Mouse (Mus musculus) brain, embryonic 14.5 days (tissue): ENCODE measurements around the gene Lrrc36. TPM values are rescaled to one million over a fixed set of nuclear protein-coding genes. Genes with fewer than 3 reads are reported as not detected.

Source experiments
- DNase-seq: peaks from one replicate; pipeline ENCODE4 v3.0.0-alpha.2; 2011; ENCODE audit warnings: low read depth
- CTCF ChIP-seq: fragments of 200-500 bp; IDR thresholded peaks from 2 replicates; pipeline ENCODE4 v1.5.1; 2012; ENCODE audit warnings: inconsistent platforms, mild to moderate bottlenecking, moderate library complexity, borderline replicate concordance; ENCODE audit not compliant: insufficient read depth, insufficient read length; ENCODE audit errors: extremely low read depth
- POLR2A ChIP-seq: fragments of 200-500 bp; IDR thresholded peaks from 2 replicates; pipeline ENCODE4 v1.6.1; 2012; ENCODE audit warnings: mild to moderate bottlenecking, inconsistent platforms, borderline replicate concordance; ENCODE audit not compliant: poor library complexity, insufficient read depth, insufficient read length, severe bottlenecking; ENCODE audit errors: extremely low read depth
- polyA plus RNA-seq: library from polyadenylated mRNA; depleted of rRNA; stranded (reverse); fragments of >200 nt; gene quantifications from 2 replicates; pipeline ENCODE4 v1.2.3, GENCODE M21; 2012; rRNA removed

The Lrrc36 gene
- polyA plus RNA-seq, 1 experiment, result 1.4 TPM

- TF ChIP-seq CTCF, result no peak
- TF ChIP-seq POLR2A, result no peak
- DNase-seq, result no peak
These were observed 81.2 kb downstream of the Lrrc36 start for GRCm38 (mm10) chr8:105494566-105494965.

- DNase-seq, result peak; percentile 51
- TF ChIP-seq POLR2A, result no peak
- TF ChIP-seq CTCF, result no peak
These were observed 82.3 kb downstream of the Lrrc36 start for GRCm38 (mm10) chr8:105495350-105496302.

GRCm38 (mm10) chr8:105496439-105497180 lies 83.2 kb downstream of the Lrrc36 start, which contains the start of gene Zdhhc1:
Gene Zdhhc1 (minus strand): TSS chr8:105496902.
- peak; percentile 93 for DNase-seq
- peak; percentile 55; the same call in 1 of the 2 replicates for TF ChIP-seq POLR2A
- peak; percentile 59; the same call in 1 of the 2 replicates for TF ChIP-seq CTCF

GRCm38 (mm10) chr8:105499787-105500186 lies 86.4 kb downstream of the Lrrc36 start:
- DNase-seq, result no peak
- TF ChIP-seq POLR2A (no peak), CTCF (no peak)

- TF ChIP-seq CTCF (no peak), POLR2A (no peak)
- no peak for DNase-seq
These were observed 91.2 kb downstream of the Lrrc36 start for GRCm38 (mm10) chr8:105504617-105505016.

- no peak for DNase-seq
These were observed 93.6 kb downstream of the Lrrc36 start for GRCm38 (mm10) chr8:105506977-105507376.

GRCm38 (mm10) chr8:105508758-105509157 lies 95.4 kb downstream of the Lrrc36 start:
- no peak for TF ChIP-seq POLR2A
- TF ChIP-seq CTCF, result no peak
- DNase-seq, result peak; percentile 52

More at GRCm38 (mm10) chr8:105506977-105507376, 93.6 kb downstream of the Lrrc36 start:
- TF ChIP-seq CTCF (no peak), POLR2A (no peak)

- DNase-seq, result no peak
- TF ChIP-seq CTCF (no peak), POLR2A (no peak)
These were observed 96.8 kb downstream of the Lrrc36 start for GRCm38 (mm10) chr8:105509997-105510735.

Other genes with a start within 250 kb of the Lrrc36 start
- 26.5 and 31.9 TPM in 2 replicates for gene Cbfb, start 242.9 kb upstream of the Lrrc36 start, polyA plus RNA-seq
- gene D230025D16Rik, start 188.4 kb upstream of the Lrrc36 start, polyA plus RNA-seq, result 33.4 and 40.5 TPM in 2 replicates
- gene B3gnt9, start 158.4 kb upstream of the Lrrc36 start, polyA plus RNA-seq, result 5.9 and 6.6 TPM in 2 replicates
- 7.1 and 7.9 TPM in 2 replicates for gene Tradd, start 149.0 kb upstream of the Lrrc36 start, polyA plus RNA-seq
- gene Fbxl8, start 148.9 kb upstream of the Lrrc36 start, polyA plus RNA-seq, result 1.00 TPM in 2 replicates
- 0.42 and 0.60 TPM in 2 replicates for gene Hsf4, start 143.8 kb upstream of the Lrrc36 start, polyA plus RNA-seq
- 1.3 and 1.8 TPM in 2 replicates for gene Nol3, start 137.4 kb upstream of the Lrrc36 start, polyA plus RNA-seq
- gene 4931428F04Rik, start 123.7 kb upstream of the Lrrc36 start, polyA plus RNA-seq, result 176 and 217 TPM in 2 replicates
- 12.6 and 13.7 TPM in 2 replicates for gene Exoc3l, start 117.5 kb upstream of the Lrrc36 start, polyA plus RNA-seq
- gene E2f4, start 115.9 kb upstream of the Lrrc36 start, polyA plus RNA-seq, result 89.4 and 126 TPM in 2 replicates
- gene Elmo3, start 108.0 kb upstream of the Lrrc36 start, polyA plus RNA-seq, result 2.3 TPM in 2 replicates
- gene Lrrc29, start 87.3 kb upstream of the Lrrc36 start, polyA plus RNA-seq, result 2.3 and 2.4 TPM in 2 replicates
- gene Tmem208, start 87.2 kb upstream of the Lrrc36 start, polyA plus RNA-seq, result 93.6 and 144 TPM in 2 replicates
- gene Fhod1, start 65.6 kb upstream of the Lrrc36 start, polyA plus RNA-seq, result 5.8 and 7.8 TPM in 2 replicates
- 39.3 and 56.1 TPM in 2 replicates for gene Slc9a5, start 64.7 kb upstream of the Lrrc36 start, polyA plus RNA-seq
- 11.5 and 13.6 TPM in 2 replicates for gene Plekhg4, start 40.3 kb upstream of the Lrrc36 start, polyA plus RNA-seq
- gene Kctd19, start 69 bp upstream of the Lrrc36 start, polyA plus RNA-seq, result 0.04 and 0.05 TPM in 2 replicates
- 62.7 and 89.6 TPM in 2 replicates for gene Tppp3, start 58.0 kb downstream of the Lrrc36 start, polyA plus RNA-seq
- gene Zdhhc1, start 83.3 kb downstream of the Lrrc36 start, polyA plus RNA-seq, result 40.0 and 46.2 TPM in 2 replicates
- 8.3 and 12.1 TPM in 2 replicates for gene Hsd11b2, start 105.2 kb downstream of the Lrrc36 start, polyA plus RNA-seq
- 210 and 236 TPM in 2 replicates for gene Atp6v0d1, start 152.5 kb downstream of the Lrrc36 start, polyA plus RNA-seq
- 23.7 and 40.3 TPM in 2 replicates for gene Ripor1, start 191.7 kb downstream of the Lrrc36 start, polyA plus RNA-seq
- gene Ctcf, start 223.0 kb downstream of the Lrrc36 start, polyA plus RNA-seq, result 36.6 and 54.8 TPM in 2 replicates
- 0.26 and 0.55 TPM in 2 replicates for gene Agrp, start 223.8 kb downstream of the Lrrc36 start, polyA plus RNA-seq